Mouse (Mus musculus) intestine, embryonic 16.5 days (tissue): ENCODE data around the gene Tgm2. TPM values are rescaled to one million over a fixed set of nuclear protein-coding genes. Genes with fewer than 3 reads are reported as not detected.

ENCODE experiments used
- ATAC-seq: fragments of 200-750 bp; cut with Nextera tagmentation; 2 replicates; pipeline ENCODE4 v1.8.0; 2017; ENCODE audit warnings: moderate TSS enrichment, moderate library complexity
- H3K27ac ChIP-seq: fragments of 300-500 bp; sonication (generic); 2 replicates; pipeline ENCODE4 v1.5.1; 2014; ENCODE audit warnings: mild to moderate bottlenecking, low read length
- H3K27me3 ChIP-seq: fragments of 300-500 bp; sonication (generic); replicated peaks from 2 replicates; pipeline ENCODE4 v1.6.1; 2014; ENCODE audit warnings: low read length, control low read depth, mixed read lengths; ENCODE audit not compliant: control insufficient read depth, insufficient read depth
- H3K36me3 ChIP-seq: fragments of 300-500 bp; sonication (generic); 2 replicates; pipeline ENCODE4 v1.6.1; 2014; ENCODE audit warnings: low read length, control low read depth; ENCODE audit not compliant: control insufficient read depth, insufficient read depth
- H3K4me1 ChIP-seq: fragments of 300-500 bp; sonication (generic); 2 replicates; pipeline ENCODE4 v1.6.1; 2014; ENCODE audit warnings: low read length, control low read depth, mixed read lengths; ENCODE audit not compliant: control insufficient read depth, insufficient read depth
- H3K4me2 ChIP-seq: fragments of 300-500 bp; sonication (generic); 2 replicates; pipeline ENCODE4 v1.6.1; 2014; ENCODE audit warnings: low read depth, low read length, control low read depth
- H3K4me3 ChIP-seq: fragments of 300-500 bp; sonication (generic); 2 replicates; pipeline ENCODE4 v1.5.1; 2014; ENCODE audit warnings: mild to moderate bottlenecking, low read length
- H3K9ac ChIP-seq: fragments of 300-500 bp; sonication (generic); 2 replicates; pipeline ENCODE4 v1.6.1; 2014; ENCODE audit warnings: low read depth, low read length
- H3K9me3 ChIP-seq: fragments of 300-500 bp; sonication (generic); 2 replicates; pipeline ENCODE4 v1.6.1; 2016; ENCODE audit warnings: low read length, control low read depth; ENCODE audit not compliant: control insufficient read depth
- WGBS: fragments of 180-500 bp; shearing (Covaris S2); extraction: QIAGEN DNeasy Blood & Tissue Kit; methylation state at CpG from one replicate; pipeline ENCODE4 v1.1.7; 2014; 5-methylcytosine and 5-hydroxymethylcytosine counted together
- polyA plus RNA-seq: library from polyadenylated mRNA; unstranded; fragments of >200 nt; fragmentation: Nextera tagmentation; extraction: Ambion mirVana; gene quantifications from 2 replicates; pipeline ENCODE4 v1.2.1, GENCODE M21; 2015

Gene Tgm2
- polyA plus RNA-seq, 1 experiment from 2014 or later, result 96.5 TPM

- Histone ChIP-seq H3K27me3 (no peaks in the 10 kb centered on the region), H3K9ac (no peak overlapping the region), H3K36me3 (no peaks in the 10 kb centered on the region), H3K9me3 (no peaks in the 10 kb centered on the region), H3K4me1 (peaks cover 31% of the 10 kb centered on the region), H3K4me3 (no peak overlapping the region), H3K27ac (no peak overlapping the region), H3K4me2 (no peak overlapping the region)
- ATAC-seq, result no peak
- WGBS, result 97% methylated on average over 9 of the region's 9 CpGs
Measured at GRCm38 (mm10) chr2:158138778-158139177, 7.5 kb downstream of the Tgm2 start.

- H3K9me3 ChIP-seq, result no peaks in the 10 kb centered on the region
Measured at GRCm38 (mm10) chr2:158137771-158138170, 8.5 kb downstream of the Tgm2 start.

GRCm38 (mm10) chr2:158136205-158136604 lies 10.0 kb downstream of the Tgm2 start:
- H3K27ac ChIP-seq, result no peak overlapping the region
- no peaks in the 10 kb centered on the region for H3K27me3 ChIP-seq
- H3K4me3 ChIP-seq, result no peak overlapping the region
- H3K36me3 ChIP-seq, result no peaks in the 10 kb centered on the region
- 46% methylated on average over 7 of the region's 7 CpGs for WGBS
- ATAC-seq, result no peak
- no peaks in the 10 kb centered on the region for H3K9me3 ChIP-seq
- H3K4me1 ChIP-seq, result peaks cover 10% of the 10 kb centered on the region; the same call in 1 of the 2 replicates
- no peak overlapping the region for H3K9ac ChIP-seq
- no peak overlapping the region for H3K4me2 ChIP-seq

More at GRCm38 (mm10) chr2:158137771-158138170, 8.5 kb downstream of the Tgm2 start:
- no peak for ATAC-seq
- Histone ChIP-seq H3K9ac (no peak overlapping the region), H3K27ac (no peak overlapping the region), H3K36me3 (no peaks in the 10 kb centered on the region), H3K4me2 (no peak overlapping the region), H3K27me3 (no peaks in the 10 kb centered on the region), H3K4me3 (no peak overlapping the region), H3K4me1 (peaks cover 23% of the 10 kb centered on the region)
- 76% methylated on average over 12 of the region's 12 CpGs for WGBS

- 84% methylated on average over 6 of the region's 6 CpGs for WGBS
- no peak overlapping the region for H3K9ac ChIP-seq
- H3K27me3 ChIP-seq, result no peaks in the 10 kb centered on the region
- no peak overlapping the region for H3K4me2 ChIP-seq
- no peaks in the 10 kb centered on the region for H3K36me3 ChIP-seq
- no peak overlapping the region for H3K27ac ChIP-seq
- H3K9me3 ChIP-seq, result no peaks in the 10 kb centered on the region
- H3K4me1 ChIP-seq, result peaks cover 26% of the 10 kb centered on the region
- no peak overlapping the region for H3K4me3 ChIP-seq
- no peak for ATAC-seq
Measured at GRCm38 (mm10) chr2:158133050-158133449, 13.2 kb downstream of the Tgm2 start.

GRCm38 (mm10) chr2:158132320-158132719 lies 13.9 kb downstream of the Tgm2 start:
- Histone ChIP-seq H3K27ac (no peak overlapping the region), H3K36me3 (peaks cover 3% of the 10 kb centered on the region; the same call in 1 of the 2 replicates), H3K4me2 (no peak overlapping the region), H3K4me1 (peaks cover 23% of the 10 kb centered on the region), H3K4me3 (no peak overlapping the region), H3K9me3 (no peaks in the 10 kb centered on the region), H3K27me3 (no peaks in the 10 kb centered on the region), H3K9ac (no peak overlapping the region)
- 88% methylated on average over 10 of the region's 10 CpGs for WGBS
- ATAC-seq, result no peak

- Histone ChIP-seq H3K9ac (no peak overlapping the region), H3K9me3 (no peaks in the 10 kb centered on the region), H3K27ac (no peak overlapping the region), H3K4me1 (peaks cover 23% of the 10 kb centered on the region), H3K4me3 (no peak overlapping the region), H3K27me3 (no peaks in the 10 kb centered on the region), H3K36me3 (peaks cover 6% of the 10 kb centered on the region; the same call in 1 of the 2 replicates), H3K4me2 (no peak overlapping the region)
- no peak for ATAC-seq
- WGBS, result 89% methylated on average over 13 of the region's 13 CpGs
Measured at GRCm38 (mm10) chr2:158131197-158131835, 14.9 kb downstream of the Tgm2 start.

GRCm38 (mm10) chr2:158130391-158130986 lies 15.7 kb downstream of the Tgm2 start:
- Histone ChIP-seq H3K4me2 (no peak overlapping the region), H3K4me1 (peaks cover 23% of the 10 kb centered on the region), H3K36me3 (peaks cover 12% of the 10 kb centered on the region), H3K9ac (no peak overlapping the region), H3K27me3 (no peaks in the 10 kb centered on the region), H3K9me3 (peaks cover 4% of the 10 kb centered on the region; the same call in 1 of the 2 replicates), H3K4me3 (no peak overlapping the region), H3K27ac (peak overlapping the region; percentile 75)
- 38% methylated on average over 5 of the region's 5 CpGs for WGBS
- ATAC-seq, result peak; percentile 88

- peaks cover 14% of the 10 kb centered on the region for H3K36me3 ChIP-seq
- no peaks in the 10 kb centered on the region for H3K27me3 ChIP-seq
- ATAC-seq, result no peak
Measured at GRCm38 (mm10) chr2:158129291-158130002, 16.8 kb downstream of the Tgm2 start.

GRCm38 (mm10) chr2:158128461-158129130 lies 17.6 kb downstream of the Tgm2 start:
- H3K4me2 ChIP-seq, result no peak overlapping the region
- no peak overlapping the region for H3K4me3 ChIP-seq
- H3K9ac ChIP-seq, result no peak overlapping the region
- H3K27me3 ChIP-seq, result no peaks in the 10 kb centered on the region
- H3K27ac ChIP-seq, result no peak overlapping the region
- H3K9me3 ChIP-seq, result peaks cover 4% of the 10 kb centered on the region; the same call in 1 of the 2 replicates
- WGBS, result 88% methylated on average over 8 of the region's 8 CpGs
- peaks cover 23% of the 10 kb centered on the region for H3K4me1 ChIP-seq
- H3K36me3 ChIP-seq, result peaks cover 14% of the 10 kb centered on the region
- ATAC-seq, result no peak

More at GRCm38 (mm10) chr2:158129291-158130002, 16.8 kb downstream of the Tgm2 start:
- WGBS, result 83% methylated on average over 16 of the region's 16 CpGs
- H3K27ac ChIP-seq, result no peak overlapping the region
- peaks cover 4% of the 10 kb centered on the region; the same call in 1 of the 2 replicates for H3K9me3 ChIP-seq
- no peak overlapping the region for H3K4me2 ChIP-seq
- H3K9ac ChIP-seq, result no peak overlapping the region; the same call in 1 of the 2 replicates
- no peak overlapping the region for H3K4me3 ChIP-seq
- H3K4me1 ChIP-seq, result peaks cover 23% of the 10 kb centered on the region
